8 mouse cellular contexts compared by ENCODE assay signal in the genomic region with DNA sequence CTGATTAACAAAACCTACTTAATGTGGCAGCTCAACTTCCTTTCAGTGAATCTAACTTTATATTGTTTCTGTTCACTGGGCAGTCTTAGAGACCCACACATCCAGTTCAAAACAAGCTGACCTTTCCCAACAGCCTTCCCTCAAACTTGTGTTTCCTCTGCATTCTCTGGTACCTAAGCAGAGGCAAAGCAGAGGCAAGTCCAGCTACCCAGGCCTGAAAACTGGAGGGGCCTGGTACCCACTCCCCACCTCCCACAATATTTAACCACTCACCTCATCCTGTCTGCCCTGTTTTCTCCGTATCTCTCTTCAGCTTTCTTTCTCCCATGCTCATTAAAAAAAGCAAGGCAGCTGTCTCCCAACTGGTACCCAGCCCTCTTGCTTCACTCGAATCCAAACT. TPM values are rescaled to one million over a fixed set of nuclear protein-coding genes. Genes with fewer than 3 reads are reported as not detected.
DNase-seq lines count a peak whose midpoint lies in the region; ATAC-seq and TF ChIP-seq lines count a peak whose summit lies in the region.
"Had no signal": no experiment of that assay in that cellular context is flagged by ENCODE, and none has a peak within 500 bp of the region (broad histone marks: within the 10 kb centered on the region; RNA-seq: fewer than 3 reads in every experiment).

No protein-coding gene starts in this region.

- no peaks in the 10 kb centered on the region for H3K27me3 ChIP-seq in heart, embryonic 15.5 days
- no peaks in the 10 kb centered on the region for H3K27me3 ChIP-seq in lung, embryonic 16.5 days (ENCODE audit: control insufficient read depth, insufficient read depth, low read depth, low read length)
- H3K27me3 ChIP-seq in embryonic facial prominence, embryonic 14.5 days (replicated peaks; ENCODE audit: control insufficient read depth, insufficient read depth, low read length): no peaks in the 10 kb centered on the region
- no peaks in the 10 kb centered on the region for H3K27me3 ChIP-seq in small intestine, adult 2 months (ENCODE audit: control insufficient read depth, insufficient read depth, low read length)

- no peak overlapping the region for H3K4me3 ChIP-seq in heart, embryonic 15.5 days
- no peak overlapping the region for H3K4me3 ChIP-seq in lung, embryonic 16.5 days (ENCODE audit: low read length)
- no peak overlapping the region for H3K4me3 ChIP-seq in lung, adult 2 months (replicated peaks; ENCODE audit: extremely low read depth, low read depth, low read length)
- no peak overlapping the region for H3K4me3 ChIP-seq in embryonic facial prominence, embryonic 14.5 days (ENCODE audit: low read depth, low read length)
- no peak overlapping the region for H3K4me3 ChIP-seq in small intestine, adult 2 months (ENCODE audit: low read depth, low read length)

- peak overlapping the region; percentile 81 for H3K27ac ChIP-seq in heart, embryonic 15.5 days
- peak overlapping the region; percentile 69 for H3K27ac ChIP-seq in lung, embryonic 16.5 days (ENCODE audit: low read length)
- H3K27ac ChIP-seq in embryonic facial prominence, embryonic 14.5 days (replicated peaks; ENCODE audit: low read depth, low read length): 0 out of 2 replicates have a peak overlapping the region, but pooled peaks have one; percentile 11
- H3K27ac ChIP-seq in small intestine, adult 2 months (ENCODE audit: insufficient read depth, low read depth, low read length): peak overlapping the region; percentile 55

- ATAC-seq in heart, embryonic 15.5 days (replicated peaks; ENCODE audit: insufficient number of reproducible peaks, insufficient read depth, low FRiP score, low read depth): no peak
- ATAC-seq in lung, embryonic 16.5 days (ENCODE audit: low read depth): no peak
- ATAC-seq in embryonic facial prominence, embryonic 14.5 days (ENCODE audit: low read depth): no peak

- H3K4me1 ChIP-seq in heart, embryonic 15.5 days (replicated peaks): peaks cover 37% of the 10 kb centered on the region
- peaks cover 30% of the 10 kb centered on the region for H3K4me1 ChIP-seq in lung, embryonic 16.5 days (replicated peaks; ENCODE audit: control insufficient read depth, insufficient read depth, low read length)
- peaks cover 13% of the 10 kb centered on the region for H3K4me1 ChIP-seq in lung, adult 2 months (ENCODE audit: control insufficient read depth, insufficient read depth, low read length)
- H3K4me1 ChIP-seq in embryonic facial prominence, embryonic 14.5 days (ENCODE audit: control insufficient read depth, insufficient read depth, low read length): peaks cover 24% of the 10 kb centered on the region
- peaks cover 38% of the 10 kb centered on the region for H3K4me1 ChIP-seq in small intestine, adult 2 months (ENCODE audit: control insufficient read depth, insufficient read depth, insufficient read length, low read length)

- no peak for TF ChIP-seq CTCF in lung, adult 2 months (IDR thresholded peaks at IDR 0.05; ENCODE audit: insufficient read depth, low read length)
- no peak for TF ChIP-seq CTCF in small intestine, adult 2 months (IDR thresholded peaks at IDR 0.05; ENCODE audit: extremely low read depth, insufficient read length, insufficient replicate concordance, low read depth, low read length)

- 79% methylated on average over 2 of the region's 2 CpGs for WGBS in heart, embryonic 15.5 days
- WGBS in lung, embryonic 16.5 days: 82% methylated on average over 2 of the region's 2 CpGs
- 83% methylated on average over 2 of the region's 2 CpGs for WGBS in lung, adult 2 months
- WGBS in embryonic facial prominence, embryonic 14.5 days: 88% methylated on average over 2 of the region's 2 CpGs
- 88% methylated on average over 2 of the region's 2 CpGs for WGBS in small intestine, adult 2 months

- TF ChIP-seq POLR2A in lung, adult 2 months (IDR thresholded peaks at IDR 0.05; ENCODE audit: borderline replicate concordance, extremely low read depth, low read depth, low read length): no peak
- TF ChIP-seq POLR2A in small intestine, adult 2 months (IDR thresholded peaks at IDR 0.05; ENCODE audit: low read depth, low read length): no peak

- H3K36me3 ChIP-seq in heart, embryonic 15.5 days: peaks cover 2% of the 10 kb centered on the region; the same call in 1 of the 2 replicates
- H3K36me3 ChIP-seq in lung, embryonic 16.5 days (ENCODE audit: control insufficient read depth, insufficient read depth, low read length): peaks cover 1% of the 10 kb centered on the region; the same call in 1 of the 2 replicates
- H3K36me3 ChIP-seq in embryonic facial prominence, embryonic 14.5 days (ENCODE audit: control insufficient read depth, insufficient read depth, low read length): peaks cover 4% of the 10 kb centered on the region
- H3K36me3 ChIP-seq in small intestine, adult 2 months (ENCODE audit: control insufficient read depth, insufficient read depth, low read length): peaks cover 4% of the 10 kb centered on the region

- no peak overlapping the region for H3K9ac ChIP-seq in heart, embryonic 15.5 days
- H3K9ac ChIP-seq in lung, embryonic 16.5 days (ENCODE audit: low read length): no peak overlapping the region
- H3K9ac ChIP-seq in embryonic facial prominence, embryonic 14.5 days (ENCODE audit: low read depth, low read length): no peak overlapping the region

- no peak for DNase-seq in heart, adult 9 months (ENCODE audit: low spot score in 2 of 2)
- DNase-seq in lung, adult 2 months: no peak
- no peak for DNase-seq in embryonic facial prominence, embryonic 14.5 days (ENCODE audit: low spot score)
- no peak for DNase-seq in adrenal gland, postnatal 10 days

- no peaks in the 10 kb centered on the region for H3K9me3 ChIP-seq in heart, embryonic 15.5 days (replicated peaks)
- H3K9me3 ChIP-seq in lung, embryonic 16.5 days (ENCODE audit: control insufficient read depth, low read length): no peaks in the 10 kb centered on the region
- H3K9me3 ChIP-seq in embryonic facial prominence, embryonic 14.5 days (ENCODE audit: control insufficient read depth, low read length): no peaks in the 10 kb centered on the region

- H3K4me2 ChIP-seq in heart, embryonic 15.5 days: no peak overlapping the region
- no peak overlapping the region for H3K4me2 ChIP-seq in lung, embryonic 16.5 days (ENCODE audit: low read depth, low read length)
- H3K4me2 ChIP-seq in embryonic facial prominence, embryonic 14.5 days (ENCODE audit: low read depth, low read length): no peak overlapping the region
- H3K4me2 ChIP-seq: midbrain, embryonic 11.5 days had no signal

RNA-seq across cellular contexts. Expression of gene Fth1, which starts 1.2 kb away (rescaled TPM):
- 1,879 and 1,985 TPM in 2 replicates for polyA plus RNA-seq in heart, embryonic 15.5 days (2015; fragmentation: Nextera tagmentation; extraction: Ambion mirVana)
- polyA plus RNA-seq in lung, embryonic 16.5 days (2015; fragmentation: Nextera tagmentation; extraction: Ambion mirVana): 1,957 and 1,991 TPM in 2 replicates
- 4,642 and 7,955 TPM in 2 replicates for polyA plus RNA-seq in lung, adult 2 months (2012; rRNA removed)
- 1,690 and 1,712 TPM in 2 replicates for polyA plus RNA-seq in embryonic facial prominence, embryonic 14.5 days (2014; fragmentation: Nextera tagmentation; extraction: Ambion mirVana)
- polyA plus RNA-seq in small intestine, adult 2 months (2012; rRNA removed): 9,432 and 18,582 TPM in 2 replicates
- 1,000 to 10,000 TPM; 2,032 to 2,040 TPM for total RNA-seq in adrenal gland, postnatal 10 days (2021)

RNA-seq across cellular contexts. Expression of gene Best1, which starts 22.3 kb away (rescaled TPM):
- polyA plus RNA-seq in heart, embryonic 15.5 days (2015; fragmentation: Nextera tagmentation; extraction: Ambion mirVana): 0.19 and 0.25 TPM in 2 replicates
- polyA plus RNA-seq in lung, embryonic 16.5 days (2015; fragmentation: Nextera tagmentation; extraction: Ambion mirVana): 1.1 and 1.4 TPM in 2 replicates
- polyA plus RNA-seq in lung, adult 2 months (2012; rRNA removed): 2.3 and 3.1 TPM in 2 replicates
- 1.5 and 2.2 TPM in 2 replicates for polyA plus RNA-seq in embryonic facial prominence, embryonic 14.5 days (2014; fragmentation: Nextera tagmentation; extraction: Ambion mirVana)
- 0.09 and 0.18 TPM in 2 replicates for polyA plus RNA-seq in small intestine, adult 2 months (2012; rRNA removed)
- under 1 TPM; 0.39 to 0.45 TPM for total RNA-seq in adrenal gland, postnatal 10 days (2021)

RNA-seq across cellular contexts. Expression of gene Rab3il1, which starts 22.3 kb away (rescaled TPM):
- polyA plus RNA-seq in heart, embryonic 15.5 days (2015; fragmentation: Nextera tagmentation; extraction: Ambion mirVana): 21.8 and 30.0 TPM in 2 replicates
- 30.3 and 33.0 TPM in 2 replicates for polyA plus RNA-seq in lung, embryonic 16.5 days (2015; fragmentation: Nextera tagmentation; extraction: Ambion mirVana)
- 10.5 and 13.8 TPM in 2 replicates for polyA plus RNA-seq in lung, adult 2 months (2012; rRNA removed)
- 48.1 and 54.4 TPM in 2 replicates for polyA plus RNA-seq in embryonic facial prominence, embryonic 14.5 days (2014; fragmentation: Nextera tagmentation; extraction: Ambion mirVana)
- 4.1 and 4.3 TPM in 2 replicates for polyA plus RNA-seq in small intestine, adult 2 months (2012; rRNA removed)
- total RNA-seq in adrenal gland, postnatal 10 days (2021): 10 to 100 TPM in 1 of 2 experiments, 1 to 10 TPM in 1; 10.0 to 15.0 TPM

Comparison
In these comparisons a context has a peak if more than half of its experiments do, and no peak if none do; other contexts are left out.
1. H3K27ac ChIP-seq: peak in every context shown above with its lines; median percentile 81 in heart, embryonic 15.5 days; 69 in lung, embryonic 16.5 days; 55 in small intestine, adult 2 months; 11 in embryonic facial prominence, embryonic 14.5 days.